Mouse (Mus musculus): Measurements from ENCODE around the gene Nup98. TPM values are rescaled to one million over a fixed set of nuclear protein-coding genes. Genes with fewer than 3 reads are reported as not detected.
A peak's percentile ranks its signal among the peaks of the same experiment; 100 is the strongest.

Nup98 gene
- polyA plus RNA-seq, 1 experiment from 2014 or later: 27.2 TPM

DNA sequence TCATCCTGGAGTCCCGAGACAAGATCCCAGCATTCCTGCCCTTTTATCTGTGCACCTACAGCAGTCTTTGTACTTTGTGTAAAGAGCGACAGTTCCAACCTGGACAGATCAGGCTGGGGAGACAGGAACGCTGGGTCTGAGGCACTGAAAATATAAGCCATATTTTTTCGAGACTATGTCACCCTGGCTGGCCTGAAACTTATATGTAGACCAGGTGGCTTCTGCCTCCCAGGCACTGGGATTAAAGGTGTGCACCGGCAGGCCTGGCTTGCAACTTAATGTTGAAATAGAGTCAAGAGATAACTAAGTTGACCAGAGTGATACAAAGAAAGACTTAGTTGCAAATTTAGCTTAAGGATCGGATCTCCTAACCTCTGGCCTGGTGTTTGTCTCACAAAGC, 36.3 kb upstream of the Nup98 start:
- Histone ChIP-seq H3K27me3 (no peaks in the 10 kb centered on the region), H3K9ac (peak overlapping the region; percentile 46), H3K4me2 (no peak overlapping the region), H3K9me3 (replicated peaks) (no peaks in the 10 kb centered on the region), H3K4me3 (no peak overlapping the region), H3K4me1 (peaks cover 39% of the 10 kb centered on the region), H3K27ac (no peak overlapping the region), H3K36me3 (ENCODE audit: poor library complexity, severe bottlenecking) (peaks cover under 1% of the 10 kb centered on the region; the same call in 1 of the 2 replicates)
- ATAC-seq: no peak
- 61% methylated on average over 6 of the region's 6 CpGs for WGBS

DNA sequence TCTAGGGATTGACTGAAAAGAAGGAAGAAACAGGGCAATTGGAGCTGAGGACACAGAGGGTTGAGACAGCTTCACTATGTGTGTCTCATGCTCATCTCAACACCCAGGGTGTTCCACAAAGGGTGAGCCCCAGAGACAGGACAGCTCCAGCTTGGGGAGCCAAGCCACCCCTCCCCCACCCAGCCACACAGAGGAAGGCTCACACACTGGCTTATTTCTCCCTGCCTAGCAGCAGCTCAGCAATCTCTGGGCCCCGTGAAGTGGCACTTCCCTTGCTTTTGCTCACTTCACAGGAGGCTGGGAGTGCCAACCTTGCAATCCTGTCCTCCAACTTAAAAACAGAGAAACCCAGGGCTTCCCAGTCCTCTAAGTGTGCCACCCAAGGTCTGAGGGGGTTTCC, 35.8 kb upstream of the Nup98 start:
- no peak overlapping the region for H3K27ac ChIP-seq
- peaks cover 6% of the 10 kb centered on the region; the same call in 1 of the 2 replicates for H3K36me3 ChIP-seq (ENCODE audit: poor library complexity, severe bottlenecking)
- H3K9me3 ChIP-seq (replicated peaks): no peaks in the 10 kb centered on the region
- no peak overlapping the region for H3K4me2 ChIP-seq
- ATAC-seq: no peak
- H3K4me1 ChIP-seq: peaks cover 34% of the 10 kb centered on the region
- H3K4me3 ChIP-seq: no peak overlapping the region
- WGBS: 6% methylated on average over 1 of the region's 1 CpGs
- no peaks in the 10 kb centered on the region for H3K27me3 ChIP-seq
- H3K9ac ChIP-seq: peak overlapping the region; percentile 46

DNA sequence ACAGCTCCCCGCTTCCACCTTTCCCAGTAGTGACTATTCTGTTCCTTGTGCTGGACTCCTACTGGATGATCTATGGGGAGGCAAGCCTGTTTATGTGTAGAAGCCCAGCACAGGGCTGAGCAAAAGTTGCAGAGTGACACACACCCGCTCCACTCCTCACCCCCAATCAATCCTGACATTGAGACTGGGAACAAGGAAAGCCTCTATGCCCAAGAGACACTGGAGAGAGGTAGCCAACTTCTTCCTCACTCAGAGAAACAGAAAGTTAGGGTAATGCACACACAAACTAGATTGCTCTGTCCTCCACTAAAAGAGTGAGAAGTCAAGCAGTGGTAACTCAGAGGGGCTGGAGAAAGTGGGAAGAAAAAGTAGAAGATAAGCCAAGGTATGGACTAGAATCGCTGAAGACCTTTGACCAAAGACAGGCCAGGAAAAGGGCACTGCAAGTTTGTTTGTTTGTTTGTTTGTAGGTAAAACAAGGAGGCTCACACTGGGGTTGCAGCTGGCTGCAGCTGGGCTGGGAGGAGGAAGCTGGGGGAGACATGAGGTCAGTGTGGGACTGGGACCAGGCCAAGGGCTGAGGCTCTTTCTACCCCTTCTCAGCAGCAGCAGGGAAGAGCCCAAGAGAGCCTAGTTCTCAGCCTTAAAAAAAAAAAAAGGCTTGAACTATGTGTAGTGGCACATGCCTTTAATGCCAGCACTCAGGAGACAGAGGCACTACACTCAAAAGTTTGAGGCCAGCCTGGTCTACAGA, 35.0 kb upstream of the Nup98 start:
- H3K4me3 ChIP-seq: no peak overlapping the region
- no peak overlapping the region for H3K27ac ChIP-seq
- ATAC-seq: no peak
- WGBS: 92% methylated on average over 3 of the region's 3 CpGs
- no peak overlapping the region for H3K9ac ChIP-seq
- H3K9me3 ChIP-seq (replicated peaks): no peaks in the 10 kb centered on the region
- no peaks in the 10 kb centered on the region for H3K27me3 ChIP-seq
- H3K4me1 ChIP-seq: peaks cover 34% of the 10 kb centered on the region
- peaks cover 12% of the 10 kb centered on the region for H3K36me3 ChIP-seq (ENCODE audit: poor library complexity, severe bottlenecking)
- no peak overlapping the region for H3K4me2 ChIP-seq

DNA sequence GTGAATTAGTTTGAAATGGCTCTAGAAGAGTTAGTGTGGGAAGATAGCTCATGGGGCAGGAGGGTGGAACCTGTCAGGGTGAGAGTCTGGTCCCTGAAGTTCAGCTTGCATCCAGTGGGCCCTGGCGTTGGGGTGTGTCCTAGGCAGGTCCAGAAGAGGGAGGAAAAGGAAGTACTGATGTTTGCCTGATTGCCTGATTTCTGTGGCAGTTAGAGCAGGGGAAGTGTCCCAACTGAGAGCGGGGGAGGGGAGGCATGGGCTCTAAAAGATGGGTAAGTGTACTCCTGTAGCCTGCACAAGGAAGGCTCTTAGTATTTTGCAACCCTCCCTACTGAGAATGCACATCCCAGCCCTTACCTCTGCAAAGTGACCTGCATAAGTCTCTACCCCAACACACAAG, 33.9 kb upstream of the Nup98 start:
- Histone ChIP-seq H3K27ac (no peak overlapping the region), H3K9me3 (replicated peaks) (no peaks in the 10 kb centered on the region), H3K4me1 (peaks cover 28% of the 10 kb centered on the region), H3K4me3 (no peak overlapping the region), H3K27me3 (no peaks in the 10 kb centered on the region), H3K4me2 (no peak overlapping the region), H3K9ac (no peak overlapping the region), H3K36me3 (ENCODE audit: poor library complexity, severe bottlenecking) (peaks cover 23% of the 10 kb centered on the region)
- no peak for ATAC-seq
- WGBS: 92% methylated on average over 2 of the region's 2 CpGs

DNA sequence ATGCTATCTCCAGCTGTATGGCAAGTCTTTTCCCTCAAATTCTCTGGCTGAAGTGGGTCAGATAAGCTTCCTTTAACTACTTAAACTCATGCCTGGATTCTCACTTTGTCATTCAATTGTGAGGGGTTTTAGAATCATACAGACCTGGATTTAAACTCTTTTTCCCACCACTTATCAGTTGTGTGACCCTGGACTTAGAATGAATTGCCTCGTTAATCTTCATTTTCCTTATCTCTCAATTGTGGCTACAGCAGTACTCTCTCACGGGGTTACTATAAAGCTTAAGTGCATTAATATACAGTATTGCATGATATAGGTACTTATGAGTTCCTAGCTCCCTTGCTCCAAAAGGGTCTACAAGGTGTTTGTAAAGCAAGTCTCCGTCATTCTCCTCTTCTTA, 32.9 kb upstream of the Nup98 start:
- Histone ChIP-seq H3K4me3 (no peak overlapping the region), H3K9me3 (replicated peaks) (no peaks in the 10 kb centered on the region), H3K4me2 (no peak overlapping the region), H3K27me3 (no peaks in the 10 kb centered on the region), H3K27ac (no peak overlapping the region), H3K9ac (no peak overlapping the region), H3K36me3 (ENCODE audit: poor library complexity, severe bottlenecking) (peaks cover 33% of the 10 kb centered on the region), H3K4me1 (peaks cover 18% of the 10 kb centered on the region)
- ATAC-seq: no peak
- 84% methylated on average over 3 of the region's 3 CpGs for WGBS

DNA sequence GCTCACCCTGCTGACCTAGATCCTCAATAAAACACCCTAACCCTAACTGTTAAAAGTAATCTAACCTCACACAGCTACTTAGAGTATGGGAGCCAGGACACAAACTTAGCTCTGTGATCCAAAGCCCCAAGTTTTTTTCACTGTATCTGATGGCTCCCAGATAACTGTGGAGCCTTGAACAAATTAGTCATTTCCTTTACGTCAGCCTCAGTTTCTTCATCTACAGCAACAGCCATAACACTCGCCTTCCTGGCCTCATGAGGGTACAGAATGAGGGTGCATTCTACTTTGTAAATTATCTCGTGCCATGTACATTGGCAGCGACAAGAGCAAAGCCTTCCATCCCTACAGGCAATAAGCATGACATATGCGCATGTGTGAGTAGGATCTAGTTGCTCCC, 32.4 kb upstream of the Nup98 start:
- no peak overlapping the region for H3K27ac ChIP-seq
- no peaks in the 10 kb centered on the region for H3K27me3 ChIP-seq
- H3K4me2 ChIP-seq: no peak overlapping the region
- ATAC-seq: no peak
- H3K36me3 ChIP-seq (ENCODE audit: poor library complexity, severe bottlenecking): peaks cover 38% of the 10 kb centered on the region
- no peak overlapping the region for H3K9ac ChIP-seq
- no peaks in the 10 kb centered on the region for H3K9me3 ChIP-seq (replicated peaks)
- whole genome bisulfite sequencing: 90% methylated on average over 5 of the region's 5 CpGs
- no peak overlapping the region for H3K4me3 ChIP-seq
- H3K4me1 ChIP-seq: peaks cover 15% of the 10 kb centered on the region

DNA sequence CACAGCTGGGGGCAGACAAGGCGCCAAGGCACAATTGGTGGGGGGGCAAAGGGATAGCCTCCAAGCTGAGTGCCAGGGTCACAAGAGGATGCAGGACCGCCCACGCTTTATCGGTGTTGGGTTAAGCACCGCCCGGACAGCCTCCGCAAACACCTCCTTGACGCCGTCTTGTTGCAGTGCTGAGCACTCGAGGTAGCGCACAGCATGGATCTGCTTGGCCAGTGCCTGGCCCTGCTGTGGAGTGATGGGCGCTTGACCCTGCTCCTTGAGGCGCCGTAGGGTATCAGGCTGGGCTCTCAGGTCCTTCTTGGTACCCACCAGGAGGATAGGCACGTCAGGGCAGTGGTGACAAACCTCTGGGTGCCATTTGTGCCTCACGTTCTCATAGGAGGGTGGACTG, 29.6 kb upstream of the Nup98 start:
- Histone ChIP-seq H3K9me3 (replicated peaks) (no peaks in the 10 kb centered on the region), H3K4me2 (no peak overlapping the region), H3K27ac (no peak overlapping the region), H3K27me3 (no peaks in the 10 kb centered on the region), H3K36me3 (ENCODE audit: poor library complexity, severe bottlenecking) (peaks cover 64% of the 10 kb centered on the region), H3K9ac (no peak overlapping the region), H3K4me1 (no peaks in the 10 kb centered on the region), H3K4me3 (no peak overlapping the region)
- no peak for ATAC-seq
- WGBS: 97% methylated on average over 16 of the region's 16 CpGs

DNA sequence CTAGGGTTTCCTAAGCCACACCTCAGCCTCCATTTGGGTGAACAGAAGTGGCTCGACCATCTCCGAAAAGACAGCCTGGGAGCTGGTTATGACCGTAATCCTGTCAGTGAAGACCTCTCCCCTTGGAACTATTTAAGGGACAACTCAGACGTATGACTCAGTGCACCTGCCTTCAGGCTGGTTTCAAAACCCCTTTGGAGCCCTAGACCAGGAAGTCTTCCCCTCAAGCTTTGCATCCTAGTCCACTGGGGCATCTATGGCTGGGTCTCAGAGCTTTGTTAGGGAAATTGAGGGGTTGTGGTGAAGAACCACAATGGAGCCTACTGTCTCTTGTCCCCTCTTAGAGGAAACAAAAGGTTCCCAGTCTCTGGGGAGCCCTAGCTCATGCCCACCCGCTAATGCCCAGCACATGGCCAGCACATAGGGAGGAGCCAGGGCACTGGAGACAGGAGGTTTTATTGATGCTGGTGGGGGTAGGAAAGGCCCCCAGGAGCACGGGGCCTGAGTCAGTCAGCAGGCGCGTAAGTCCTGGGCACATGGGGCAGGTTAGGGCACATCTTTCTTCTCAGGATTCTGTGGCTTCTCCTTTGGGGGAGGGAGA, 28.8 kb upstream of the Nup98 start:
- H3K9ac ChIP-seq: no peak overlapping the region
- no peak for ATAC-seq
- whole genome bisulfite sequencing: 89% methylated on average over 8 of the region's 8 CpGs
- no peak overlapping the region for H3K4me2 ChIP-seq
- H3K9me3 ChIP-seq (replicated peaks): no peaks in the 10 kb centered on the region
- no peaks in the 10 kb centered on the region for H3K4me1 ChIP-seq
- H3K27me3 ChIP-seq: no peaks in the 10 kb centered on the region
- no peak overlapping the region for H3K27ac ChIP-seq
- peaks cover 64% of the 10 kb centered on the region for H3K36me3 ChIP-seq (ENCODE audit: poor library complexity, severe bottlenecking)
- H3K4me3 ChIP-seq: no peak overlapping the region

DNA sequence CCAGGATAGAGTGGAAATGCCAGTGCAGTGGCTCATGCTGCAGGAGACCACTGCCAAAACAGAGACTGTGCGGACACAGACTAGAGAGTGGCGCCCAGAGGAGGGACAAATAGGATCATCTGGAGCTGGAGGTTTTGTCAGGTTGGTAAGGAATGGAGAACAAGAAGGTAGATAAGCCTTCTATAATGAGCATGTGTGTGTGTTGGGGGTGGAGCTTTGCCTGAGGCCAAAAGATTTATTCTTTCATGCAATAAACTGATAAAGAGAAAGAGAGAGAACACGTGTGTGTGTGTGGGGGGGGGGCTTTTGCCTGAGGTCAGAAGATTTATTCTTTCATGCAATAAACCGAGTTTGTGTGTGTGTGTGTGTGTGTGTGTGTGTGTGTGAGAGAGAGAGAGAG, 23.1 kb upstream of the Nup98 start:
- Histone ChIP-seq H3K36me3 (ENCODE audit: poor library complexity, severe bottlenecking) (peaks cover 51% of the 10 kb centered on the region), H3K27ac (no peak overlapping the region), H3K9me3 (replicated peaks) (no peaks in the 10 kb centered on the region), H3K27me3 (no peaks in the 10 kb centered on the region), H3K4me3 (no peak overlapping the region), H3K9ac (no peak overlapping the region), H3K4me2 (no peak overlapping the region), H3K4me1 (no peaks in the 10 kb centered on the region)
- ATAC-seq: no peak
- 79% methylated on average over 4 of the region's 4 CpGs for WGBS

DNA sequence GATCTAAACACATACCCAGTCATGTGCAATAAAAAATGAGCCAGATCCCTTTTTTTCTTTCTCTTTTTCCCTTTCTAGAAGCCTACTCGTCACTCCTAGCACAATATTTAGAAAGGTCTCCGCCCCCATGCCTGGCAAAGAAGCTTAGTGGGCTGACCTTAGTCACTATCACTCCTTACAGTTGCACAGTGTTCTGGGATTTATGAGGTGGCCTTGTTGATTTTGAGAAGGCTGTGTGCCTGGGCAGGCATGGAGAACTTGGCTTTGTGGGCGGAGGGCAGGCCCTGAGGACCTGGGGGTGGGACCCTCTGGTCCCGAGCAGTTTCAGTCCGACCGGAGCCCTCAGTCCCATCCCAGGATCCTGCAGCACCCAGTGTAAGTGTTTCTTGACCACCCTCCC, 19.8 kb upstream of the Nup98 start:
- H3K27ac ChIP-seq: no peak overlapping the region
- WGBS: 91% methylated on average over 6 of the region's 6 CpGs
- H3K9ac ChIP-seq: no peak overlapping the region
- no peaks in the 10 kb centered on the region for H3K27me3 ChIP-seq
- no peaks in the 10 kb centered on the region for H3K4me1 ChIP-seq
- no peak overlapping the region for H3K4me3 ChIP-seq
- no peak overlapping the region for H3K4me2 ChIP-seq
- peaks cover 22% of the 10 kb centered on the region; the same call in 1 of the 2 replicates for H3K36me3 ChIP-seq (ENCODE audit: poor library complexity, severe bottlenecking)
- ATAC-seq: no peak
- H3K9me3 ChIP-seq (replicated peaks): no peaks in the 10 kb centered on the region

DNA sequence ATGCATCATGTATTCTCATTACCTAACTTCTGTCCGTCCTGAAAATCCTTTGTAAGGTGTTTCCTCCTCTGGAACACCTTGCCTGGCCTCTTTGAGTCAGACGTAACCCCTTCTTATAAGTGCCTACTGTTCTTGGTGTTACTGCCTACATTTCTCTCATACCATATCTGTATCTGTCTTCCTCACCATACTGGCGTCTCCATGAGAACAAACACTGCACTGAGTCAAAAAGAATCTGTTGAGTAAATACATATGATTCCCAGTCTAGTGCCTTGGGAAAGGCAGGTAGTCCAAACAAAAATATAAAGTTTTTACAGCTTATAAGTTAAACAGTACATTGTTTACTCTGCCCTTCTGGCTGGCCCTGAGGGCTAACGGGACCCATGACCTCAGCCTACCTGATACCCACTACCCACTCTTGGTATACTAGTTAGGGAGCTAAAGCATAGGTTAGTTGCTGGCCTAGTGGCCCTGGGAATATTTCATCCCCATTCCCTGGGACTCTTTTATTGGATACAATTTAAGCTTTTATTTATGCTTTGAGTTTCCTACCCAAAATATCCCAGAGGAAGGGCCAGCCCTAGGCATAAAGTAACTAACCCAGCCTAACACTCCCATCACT, 18.2 kb upstream of the Nup98 start:
- 95% methylated on average over 4 of the region's 4 CpGs for WGBS
- no peak overlapping the region for H3K4me2 ChIP-seq

DNA sequence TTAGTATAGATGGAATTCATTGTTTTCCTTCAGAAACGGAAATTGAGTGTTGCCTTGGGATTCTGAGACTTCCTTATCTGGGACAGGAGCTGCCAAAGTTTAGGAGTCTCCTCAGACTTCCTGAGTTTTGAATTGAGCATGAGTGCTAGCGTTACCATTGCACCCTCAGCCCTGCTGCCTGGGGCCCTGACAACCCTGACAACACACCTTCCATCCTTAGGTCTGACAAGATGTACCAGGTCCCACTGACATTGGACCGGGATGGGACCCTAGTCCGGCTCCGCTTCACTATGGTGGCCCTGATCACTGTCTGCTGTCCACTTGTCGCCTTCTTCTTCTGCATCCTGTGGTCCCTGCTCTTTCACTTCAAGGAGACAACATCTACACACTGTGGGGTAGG, 16.1 kb upstream of the Nup98 start:
- Histone ChIP-seq H3K27me3 (no peaks in the 10 kb centered on the region), H3K4me1 (peaks cover 4% of the 10 kb centered on the region; the same call in 1 of the 2 replicates), H3K4me3 (no peak overlapping the region), H3K9ac (no peak overlapping the region), H3K36me3 (ENCODE audit: poor library complexity, severe bottlenecking) (peaks cover 17% of the 10 kb centered on the region; the same call in 1 of the 2 replicates), H3K27ac (no peak overlapping the region), H3K4me2 (no peak overlapping the region), H3K9me3 (replicated peaks) (no peaks in the 10 kb centered on the region)
- no peak for ATAC-seq
- WGBS: 93% methylated on average over 6 of the region's 6 CpGs

More for the DNA sequence above, 18.2 kb upstream of the Nup98 start:
- Histone ChIP-seq H3K9me3 (replicated peaks) (no peaks in the 10 kb centered on the region), H3K4me3 (no peak overlapping the region), H3K4me1 (peaks cover 1% of the 10 kb centered on the region; the same call in 1 of the 2 replicates), H3K27me3 (no peaks in the 10 kb centered on the region), H3K27ac (no peak overlapping the region), H3K36me3 (ENCODE audit: poor library complexity, severe bottlenecking) (peaks cover 21% of the 10 kb centered on the region; the same call in 1 of the 2 replicates), H3K9ac (no peak overlapping the region)
- no peak for ATAC-seq

Measured in forebrain, embryonic 13.5 days (tissue).